Mouse (Mus musculus) lung, postnatal 0 days (tissue): ENCODE results near the gene Prkcz.

Source experiments
- CTCF ChIP-seq: IDR thresholded peaks from 2 replicates; pipeline ENCODE4 v1.5.1; 2016; ENCODE audit warnings: antibody characterized with exemption, mild to moderate bottlenecking
- EP300 ChIP-seq: IDR thresholded peaks from 2 replicates; pipeline ENCODE4 v1.6.1; 2016; ENCODE audit warnings: antibody characterized with exemption, mild to moderate bottlenecking, control low read depth

- no peak for TF ChIP-seq EP300
- TF ChIP-seq CTCF, result no peak
Observed at GRCm38 (mm10) chr4:155305531-155306031, 55.6 kb downstream of the Prkcz start.
